7 mouse cellular contexts compared by ENCODE assay signal in the genomic region with DNA sequence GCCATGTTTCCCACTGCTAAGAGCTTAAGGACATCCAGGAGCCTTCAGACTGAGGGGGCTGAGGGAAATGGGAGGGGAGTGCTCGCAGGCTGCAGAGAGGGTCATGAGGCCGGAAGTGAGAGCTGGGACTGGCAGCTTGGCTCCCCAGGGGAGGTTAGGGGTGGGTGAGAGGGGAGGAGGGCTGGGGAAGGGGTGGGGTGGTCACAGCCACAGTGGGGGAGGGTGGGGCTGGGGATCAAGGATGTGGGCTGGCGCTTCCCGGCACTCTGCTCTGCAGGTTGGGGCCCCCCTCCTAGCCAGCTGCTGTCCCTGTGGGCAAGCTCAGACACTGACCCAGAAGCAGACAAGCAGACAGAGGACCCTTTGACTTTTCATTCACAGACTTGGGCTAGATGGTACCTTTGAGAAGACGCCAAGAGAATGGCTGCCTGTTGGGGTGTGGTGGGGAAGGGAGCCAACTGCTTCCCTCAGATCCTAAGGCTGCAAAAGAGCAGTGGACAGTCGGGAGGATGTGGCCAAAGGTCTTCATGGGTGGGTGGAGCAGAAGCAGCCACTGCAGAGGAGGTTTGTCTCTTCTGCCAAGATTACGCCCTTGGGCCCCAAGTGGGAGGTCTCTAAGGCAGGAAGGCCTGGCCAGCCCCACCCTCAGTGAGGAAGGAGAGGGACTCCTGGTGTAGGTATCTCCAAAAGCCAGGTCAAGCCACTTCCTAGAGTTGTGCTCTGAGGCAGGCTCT. TPM values are rescaled to one million over a fixed set of nuclear protein-coding genes. Genes with fewer than 3 reads are reported as not detected.
DNase-seq lines count a peak whose midpoint lies in the region; ATAC-seq and TF ChIP-seq lines count a peak whose summit lies in the region.

No protein-coding gene starts in this region.

- TF ChIP-seq EP300 in ES-Bruce4 (IDR thresholded peaks at IDR 0.05; ENCODE audit: insufficient read depth, low read depth, low read length): peak; percentile 72
- no peak for TF ChIP-seq EP300 in liver, postnatal 0 days (IDR thresholded peaks at IDR 0.05; ENCODE audit: low read depth)

- intact Hi-C loops in gastrocnemius, postnatal 36 days (cut with DNase I): loop anchor here (2.0 to 5.0 kb wide), 2 partner anchors 45 to 110 kb away; no protein-coding TSS in a partner anchor

- H3K36me3 ChIP-seq in ES-Bruce4 (ENCODE audit: control insufficient read depth, insufficient read depth, low read length, poor library complexity, severe bottlenecking): peaks cover 34% of the 10 kb centered on the region
- peaks cover 20% of the 10 kb centered on the region for H3K36me3 ChIP-seq in intestine, embryonic 16.5 days (ENCODE audit: control insufficient read depth, insufficient read depth, low read length)
- H3K36me3 ChIP-seq in liver, postnatal 0 days (replicated peaks; ENCODE audit: insufficient read depth, low read length): peaks cover 12% of the 10 kb centered on the region
- peaks cover 19% of the 10 kb centered on the region for H3K36me3 ChIP-seq in spleen, adult 2 months (ENCODE audit: control insufficient read depth, insufficient read depth, low read length)

- H3K27me3 ChIP-seq in ES-Bruce4 (ENCODE audit: control insufficient read depth, insufficient read depth, low read length, poor library complexity, severe bottlenecking): no peaks in the 10 kb centered on the region
- H3K27me3 ChIP-seq in intestine, embryonic 16.5 days (replicated peaks; ENCODE audit: control insufficient read depth, insufficient read depth, low read length): no peaks in the 10 kb centered on the region
- no peaks in the 10 kb centered on the region for H3K27me3 ChIP-seq in liver, postnatal 0 days (ENCODE audit: insufficient read depth, low read length)
- H3K27me3 ChIP-seq in spleen, adult 2 months (ENCODE audit: control insufficient read depth, insufficient read depth, low read length): no peaks in the 10 kb centered on the region

- peak; percentile 74 for DNase-seq in ZHBTc4 (ENCODE audit: low read depth, low spot score)
- DNase-seq in gastrocnemius, postnatal 36 days: peak; percentile 65 to 71
- DNase-seq in liver, postnatal 0 days: peak; percentile 75
- peak in 1 of 2 experiments; percentile 62 for DNase-seq in spleen, adult 2 months (ENCODE audit: low read depth in 1 of 2, low spot score in 2 of 2)
- no peak for DNase-seq in left cerebral cortex, adult 9 months (ENCODE audit: low spot score in 2 of 2)

- ATAC-seq in intestine, embryonic 16.5 days: peak; percentile 75
- ATAC-seq in liver, postnatal 0 days: peak; percentile 55

- peak overlapping the region; percentile 74 for H3K27ac ChIP-seq in ES-Bruce4 (ENCODE audit: insufficient read depth, low read length)
- peak overlapping the region; percentile 97 for H3K27ac ChIP-seq in intestine, embryonic 16.5 days (ENCODE audit: low read length)
- peak overlapping the region; percentile 86 for H3K27ac ChIP-seq in liver, postnatal 0 days (ENCODE audit: low read depth)
- H3K27ac ChIP-seq in spleen, adult 2 months (ENCODE audit: insufficient read depth, low read length): peak overlapping the region; percentile 91

- no peaks in the 10 kb centered on the region for H3K9me3 ChIP-seq in ES-Bruce4 (replicated peaks; ENCODE audit: control insufficient read depth, insufficient read depth, low read length, poor library complexity, severe bottlenecking)
- H3K9me3 ChIP-seq in intestine, embryonic 16.5 days (ENCODE audit: control insufficient read depth, low read length): no peaks in the 10 kb centered on the region
- H3K9me3 ChIP-seq in liver, postnatal 0 days (ENCODE audit: low read length): no peaks in the 10 kb centered on the region

- H3K9ac ChIP-seq in ES-Bruce4 (ENCODE audit: low read depth, poor library complexity, severe bottlenecking): peak overlapping the region; percentile 12
- peak overlapping the region; percentile 58 for H3K9ac ChIP-seq in intestine, embryonic 16.5 days (ENCODE audit: low read depth, low read length)
- H3K9ac ChIP-seq in liver, postnatal 0 days (replicated peaks): peak overlapping the region; percentile 41; the same call in 1 of the 2 replicates

- TF ChIP-seq POLR2A in ES-Bruce4 (IDR thresholded peaks at IDR 0.05; ENCODE audit: insufficient read depth, low read length): no peak
- TF ChIP-seq POLR2A in spleen, adult 2 months (IDR thresholded peaks at IDR 0.05; ENCODE audit: low read depth, low read length): no peak

- H3K4me2 ChIP-seq in intestine, embryonic 16.5 days (ENCODE audit: low read depth, low read length): peak overlapping the region; percentile 52
- peak overlapping the region; percentile 66 for H3K4me2 ChIP-seq in liver, postnatal 0 days (ENCODE audit: low read depth, low read length)

- H3K4me1 ChIP-seq in ES-Bruce4 (ENCODE audit: control insufficient read depth, insufficient read depth, low read length): peaks cover 18% of the 10 kb centered on the region
- peaks cover 69% of the 10 kb centered on the region for H3K4me1 ChIP-seq in intestine, embryonic 16.5 days (ENCODE audit: control insufficient read depth, insufficient read depth, low read length)
- peaks cover 40% of the 10 kb centered on the region for H3K4me1 ChIP-seq in liver, postnatal 0 days (ENCODE audit: insufficient read depth)
- H3K4me1 ChIP-seq in spleen, adult 2 months (ENCODE audit: control insufficient read depth, insufficient read depth, insufficient read length): peaks cover 27% of the 10 kb centered on the region

- TF ChIP-seq CTCF in ES-Bruce4 (IDR thresholded peaks at IDR 0.05; ENCODE audit: low read depth, low read length): no peak
- no peak for TF ChIP-seq CTCF in liver, postnatal 0 days (IDR thresholded peaks at IDR 0.05; ENCODE audit: low read depth)
- no peak for TF ChIP-seq CTCF in spleen, adult 2 months (IDR thresholded peaks at IDR 0.05; ENCODE audit: extremely low read depth, insufficient read depth, insufficient read length, insufficient replicate concordance)

- 0 out of 2 replicates have a peak overlapping the region, but pooled peaks have one; percentile 3 for H3K4me3 ChIP-seq in ES-Bruce4 (ENCODE audit: low read depth, low read length)
- H3K4me3 ChIP-seq in intestine, embryonic 16.5 days (ENCODE audit: low read length): peak overlapping the region; percentile 33
- no peak overlapping the region for H3K4me3 ChIP-seq in liver, postnatal 0 days (ENCODE audit: low read depth, low read length)
- H3K4me3 ChIP-seq in spleen, adult 2 months (ENCODE audit: extremely low read depth, insufficient read depth, insufficient read length): peak overlapping the region; percentile 11; the same call in 1 of the 2 replicates

- 6% methylated on average over 7 of the region's 7 CpGs for WGBS in intestine, embryonic 16.5 days
- 4% methylated on average over 6 of the region's 7 CpGs for WGBS in liver, postnatal 0 days (ENCODE audit: insufficient replicate concordance)
- 3% methylated on average over 7 of the region's 7 CpGs for WGBS in spleen, adult 2 months

RNA-seq across cellular contexts. Expression of a gene that starts 46.5 kb away (rescaled TPM):
- polyA plus RNA-seq in ES-Bruce4 (2011; ENCODE audit: insufficient read depth, insufficient read length, low read depth, missing spikeins): 88.2 and 102 TPM in 2 replicates
- 10 to 100 TPM; 27.4 to 31.7 TPM for total RNA-seq in gastrocnemius, postnatal 36 days (2021)
- 5.3 and 5.7 TPM in 2 replicates for polyA plus RNA-seq in intestine, embryonic 16.5 days (2015; fragmentation: Nextera tagmentation; extraction: Ambion mirVana)
- 0.76 and 0.87 TPM in 2 replicates for polyA plus RNA-seq in liver, postnatal 0 days (2015; fragmentation: Nextera tagmentation; extraction: Ambion mirVana)
- 24.3 and 25.1 TPM in 2 replicates for polyA plus RNA-seq in spleen, adult 2 months (2012; rRNA removed)

Comparison
In these comparisons a context has a peak if more than half of its experiments do, and no peak if none do; other contexts are left out.
1. DNase-seq: peak in ZHBTc4 (single experiment), gastrocnemius, postnatal 36 days (2 of 2) and liver, postnatal 0 days (single experiment); none in left cerebral cortex, adult 9 months (0 of 2).
2. Peak in every context shown above with its lines, with median percentiles within 50 percentile points of each other: H3K27ac ChIP-seq and H3K9ac ChIP-seq.